Mouse (Mus musculus) splenic B cell, adult 2 months (primary cell): Measurements from ENCODE around the gene Vsx1.

ENCODE experiments used
- DNase-seq: peaks from one replicate; pipeline ENCODE4 v3.0.0-alpha.2; 2011; ENCODE audit warnings: low read depth, low spot score
- H3K27me3 ChIP-seq: 2 replicates; pipeline ENCODE4 v1.6.1; 2012; ENCODE audit warnings: mild to moderate bottlenecking, low read length, moderate library complexity, mixed read lengths; ENCODE audit not compliant: control insufficient read depth, poor library complexity, insufficient read depth, severe bottlenecking
- H3K36me3 ChIP-seq: 2 replicates; pipeline ENCODE4 v1.6.1; 2012; ENCODE audit warnings: mild to moderate bottlenecking, low read length, moderate library complexity, mixed read lengths; ENCODE audit not compliant: control insufficient read depth, poor library complexity, insufficient read depth, severe bottlenecking

Gene Vsx1

DNA sequence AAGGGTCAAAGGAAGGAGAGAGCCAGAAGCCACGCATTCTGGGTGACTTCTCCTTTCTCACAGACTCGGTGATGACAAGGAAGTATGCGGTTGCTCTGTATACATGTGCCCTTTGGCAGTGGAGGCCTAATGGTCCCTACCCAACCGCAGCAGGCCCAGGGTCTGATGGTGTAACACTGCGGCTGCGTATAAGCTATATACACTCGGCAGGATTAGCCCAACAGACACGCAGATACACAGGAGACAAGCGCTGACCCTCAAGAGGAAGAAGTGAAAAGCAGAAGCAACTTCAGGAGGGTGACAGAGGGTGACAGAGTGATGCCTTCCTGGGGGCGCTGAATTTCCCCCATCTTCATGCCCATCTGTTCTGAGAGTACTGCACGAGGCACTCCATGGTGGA lies 15.2 kb downstream of the Vsx1 start:
- Histone ChIP-seq H3K36me3 (no peaks in the 10 kb centered on the region), H3K27me3 (no peaks in the 10 kb centered on the region)
- peak; percentile 92 for DNase-seq

DNA sequence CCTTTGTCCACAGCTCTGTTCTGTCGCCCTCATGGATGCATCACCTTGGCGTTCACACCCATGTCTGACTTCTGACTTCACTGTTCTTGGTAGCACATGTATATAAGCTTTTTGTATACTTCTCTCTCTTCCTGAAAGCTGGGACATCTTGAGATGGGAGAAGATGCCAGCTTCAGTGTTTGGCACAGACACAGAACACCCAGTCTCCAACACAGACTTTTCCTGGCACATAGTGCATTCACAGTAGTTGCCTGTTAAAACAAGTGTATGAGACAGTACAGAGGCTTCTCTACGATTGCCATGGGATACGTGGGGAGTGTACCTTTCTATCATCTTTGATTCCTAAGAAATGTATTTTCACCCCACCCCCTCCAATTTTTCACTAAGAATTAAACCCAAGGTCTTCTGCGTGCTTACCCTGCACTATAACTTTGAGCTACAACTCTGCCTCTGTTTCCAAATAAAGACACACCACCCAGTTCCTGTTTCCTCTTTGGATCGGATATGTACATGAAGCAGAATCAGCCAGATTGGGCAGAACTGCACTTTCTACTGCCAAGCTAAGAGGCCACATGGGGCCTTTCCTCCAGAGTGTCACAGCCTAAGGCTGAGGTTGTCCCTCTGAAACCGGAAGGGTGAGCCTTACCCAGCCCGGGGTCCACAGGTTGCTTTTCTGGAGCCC lies 17.4 kb downstream of the Vsx1 start:
- Histone ChIP-seq H3K36me3 (no peaks in the 10 kb centered on the region), H3K27me3 (no peaks in the 10 kb centered on the region)
- DNase-seq = peak; percentile 29

DNA sequence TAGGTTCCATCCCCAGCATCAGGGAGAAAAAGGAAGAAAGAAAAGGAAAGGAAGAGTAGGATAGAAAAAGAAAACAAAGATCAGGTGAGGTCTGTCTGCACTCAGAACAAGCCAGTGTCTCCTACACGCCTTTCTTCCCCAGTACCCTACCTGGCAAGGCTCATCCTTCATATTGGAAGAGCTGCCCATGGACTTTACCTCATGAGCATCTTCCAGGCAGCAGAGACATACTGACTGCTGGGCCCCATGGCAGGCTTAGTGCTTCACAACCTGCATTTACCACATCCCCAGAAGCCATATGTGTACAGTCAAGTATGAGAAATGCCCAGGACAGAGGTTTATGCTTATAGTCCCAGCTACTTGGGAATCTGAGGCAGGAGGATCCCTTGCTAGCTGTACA lies 18.2 kb downstream of the Vsx1 start:
- no peak for DNase-seq

DNA sequence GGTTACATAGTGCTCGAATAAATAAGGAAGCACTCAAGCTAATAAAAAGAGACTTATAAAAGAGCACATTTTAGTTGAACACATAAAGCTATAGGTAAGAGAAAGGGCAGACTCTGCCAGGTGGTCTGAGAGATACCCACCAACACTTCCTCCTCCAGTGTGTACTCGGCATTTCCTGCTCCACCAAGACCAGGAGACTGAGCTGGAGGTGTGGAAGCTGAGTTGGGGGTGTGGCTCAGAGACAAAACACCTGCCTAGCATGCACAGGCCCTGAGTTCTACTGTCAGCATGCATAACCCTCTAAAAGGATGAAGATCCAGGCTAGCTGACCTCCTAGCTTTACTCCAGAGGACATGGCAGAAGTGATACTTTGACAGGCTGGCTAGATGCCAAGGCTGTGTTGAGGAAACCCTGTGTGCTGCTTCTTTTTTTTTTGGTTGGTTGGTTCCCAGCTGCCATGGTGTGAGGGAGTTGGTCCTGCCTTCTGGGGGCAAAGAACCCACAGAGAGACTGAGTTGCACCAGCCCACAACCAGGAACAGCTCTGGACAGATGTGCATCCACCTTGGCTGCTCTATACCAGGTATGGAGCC lies 19.6 kb downstream of the Vsx1 start:
- no peaks in the 10 kb centered on the region for H3K27me3 ChIP-seq
- peak; percentile 85 for DNase-seq
- no peaks in the 10 kb centered on the region for H3K36me3 ChIP-seq

More for the DNA sequence above, 18.2 kb downstream of the Vsx1 start:
- Histone ChIP-seq H3K36me3 (no peaks in the 10 kb centered on the region), H3K27me3 (no peaks in the 10 kb centered on the region)

DNA sequence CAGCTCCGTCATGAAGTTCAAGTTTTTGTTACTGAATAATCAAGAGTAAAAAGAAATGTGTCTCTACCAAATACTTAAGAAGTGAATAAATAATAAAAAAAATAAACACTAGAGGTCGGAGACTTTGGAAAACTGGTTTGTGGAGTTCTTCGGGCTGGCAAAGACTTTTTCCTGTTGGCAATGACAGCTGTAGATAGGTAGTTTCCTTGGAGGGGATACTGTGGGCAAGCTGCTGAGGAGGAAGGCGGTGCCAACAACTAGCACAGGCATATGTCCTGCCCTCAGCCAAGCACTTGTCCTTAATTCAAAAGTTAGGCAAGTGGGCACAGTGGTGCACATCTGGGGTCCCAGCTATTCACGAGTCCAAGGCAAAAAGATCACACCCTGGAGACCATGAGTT lies 20.2 kb downstream of the Vsx1 start:
- Histone ChIP-seq H3K36me3 (no peaks in the 10 kb centered on the region), H3K27me3 (no peaks in the 10 kb centered on the region)
- no peak for DNase-seq

DNA sequence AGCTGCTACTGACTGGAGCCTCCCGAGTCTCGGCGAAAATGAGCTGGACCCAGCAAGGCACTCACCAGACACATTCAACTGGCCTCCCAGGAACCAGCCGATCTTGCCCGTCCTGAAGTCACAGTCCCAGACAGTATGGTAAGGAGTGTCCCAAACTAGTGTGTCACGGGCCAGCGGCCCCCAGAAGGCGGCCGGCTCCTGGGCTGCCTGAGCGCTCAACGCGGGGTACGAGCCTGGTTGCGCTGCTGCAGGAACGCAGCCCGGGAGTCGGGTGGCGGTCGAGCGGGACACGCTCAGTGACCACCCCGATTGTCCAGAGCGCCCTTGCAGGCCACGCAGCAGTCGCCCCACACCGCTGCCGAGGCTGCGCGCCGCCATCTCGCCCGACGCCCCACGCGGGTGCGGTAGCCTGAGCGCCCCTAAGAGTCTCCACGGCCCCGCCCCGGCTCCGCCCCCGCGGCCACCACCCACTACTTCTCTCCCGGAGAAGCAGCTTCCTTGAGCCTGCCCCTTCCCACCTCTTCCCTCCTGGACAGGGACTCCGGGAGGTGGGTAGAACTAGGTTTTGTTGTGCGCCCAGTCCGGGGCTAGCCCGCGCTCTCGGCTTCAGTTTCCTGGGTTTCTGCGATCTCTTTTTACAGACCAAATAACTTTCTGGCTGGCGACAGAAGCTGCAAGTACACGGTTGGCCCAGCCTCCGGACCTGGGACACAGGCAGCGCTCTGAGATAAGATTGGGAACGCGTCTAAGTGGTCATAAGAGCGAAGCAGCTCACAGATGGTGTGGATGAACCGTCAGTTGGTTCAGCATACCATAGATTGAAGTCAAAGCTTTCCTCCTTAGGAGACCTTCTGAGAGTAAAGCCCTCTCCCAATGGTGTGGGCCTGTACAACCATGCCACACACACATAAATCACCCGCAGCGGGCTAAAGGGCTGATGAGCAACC lies 21.1 kb downstream of the Vsx1 start, which contains the start of gene Acss1:
Acss1 (minus strand) TSS at position 681 of the 947 bp plus-strand sequence.
- Histone ChIP-seq H3K36me3 (no peaks in the 10 kb centered on the region), H3K27me3 (no peaks in the 10 kb centered on the region)
- peak; percentile 58 for DNase-seq

DNA sequence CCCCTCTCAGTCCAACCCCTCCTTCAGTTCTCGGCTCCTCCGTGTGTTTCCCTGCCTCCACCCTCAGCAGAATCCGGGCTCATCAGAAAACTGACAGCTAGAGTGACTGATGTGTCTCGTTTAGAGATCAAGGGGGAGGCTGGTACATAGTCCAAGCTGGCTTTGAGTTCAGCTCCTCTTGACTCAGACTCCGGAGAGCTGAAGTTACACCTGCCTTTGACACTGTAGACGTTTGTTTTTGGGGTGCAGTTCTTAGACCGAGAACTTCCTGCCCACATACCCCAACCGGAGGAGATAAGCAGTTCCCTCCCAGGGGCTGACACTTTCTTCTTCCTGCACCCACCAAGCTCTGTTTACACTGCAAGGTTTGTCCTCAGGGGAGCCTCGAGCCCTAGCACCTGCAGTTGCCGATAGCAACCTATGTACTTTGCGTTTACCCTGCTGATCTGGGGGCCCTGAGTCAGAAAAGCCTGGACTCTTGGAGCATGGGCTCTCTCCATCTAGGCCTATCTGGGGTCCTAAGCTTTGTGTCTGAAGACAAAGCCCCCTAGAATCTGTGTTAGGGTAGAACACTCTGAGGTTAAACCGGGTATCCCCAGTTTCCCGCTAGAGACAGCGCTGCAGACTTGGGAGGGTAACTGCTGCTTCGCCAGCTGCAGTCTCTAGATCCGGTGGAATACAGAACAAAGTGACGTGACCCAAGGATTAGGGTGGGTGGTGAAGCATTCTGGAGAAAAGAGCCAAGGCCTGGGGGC lies 21.9 kb downstream of the Vsx1 start:
- DNase-seq = peak; percentile 79
- no peaks in the 10 kb centered on the region for H3K27me3 ChIP-seq
- no peaks in the 10 kb centered on the region for H3K36me3 ChIP-seq

DNA sequence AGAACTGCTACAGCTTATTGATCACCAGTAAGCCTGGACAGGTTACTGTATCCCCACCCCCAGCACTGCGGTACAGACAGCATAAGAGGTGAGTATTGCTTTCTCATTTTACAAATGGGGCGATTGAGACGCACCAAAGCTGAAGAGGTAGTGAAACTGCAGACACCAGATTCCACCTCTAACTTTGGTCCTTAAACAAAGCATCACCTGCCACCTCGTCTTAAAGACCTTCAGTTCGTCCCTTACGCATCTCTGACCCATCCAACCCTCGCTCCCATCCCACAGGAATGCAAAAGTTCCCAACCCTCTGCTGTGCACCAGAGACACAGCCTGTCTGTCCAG lies 22.5 kb downstream of the Vsx1 start:
- Histone ChIP-seq H3K36me3 (no peaks in the 10 kb centered on the region), H3K27me3 (no peaks in the 10 kb centered on the region)
- DNase-seq = peak; percentile 77

DNA sequence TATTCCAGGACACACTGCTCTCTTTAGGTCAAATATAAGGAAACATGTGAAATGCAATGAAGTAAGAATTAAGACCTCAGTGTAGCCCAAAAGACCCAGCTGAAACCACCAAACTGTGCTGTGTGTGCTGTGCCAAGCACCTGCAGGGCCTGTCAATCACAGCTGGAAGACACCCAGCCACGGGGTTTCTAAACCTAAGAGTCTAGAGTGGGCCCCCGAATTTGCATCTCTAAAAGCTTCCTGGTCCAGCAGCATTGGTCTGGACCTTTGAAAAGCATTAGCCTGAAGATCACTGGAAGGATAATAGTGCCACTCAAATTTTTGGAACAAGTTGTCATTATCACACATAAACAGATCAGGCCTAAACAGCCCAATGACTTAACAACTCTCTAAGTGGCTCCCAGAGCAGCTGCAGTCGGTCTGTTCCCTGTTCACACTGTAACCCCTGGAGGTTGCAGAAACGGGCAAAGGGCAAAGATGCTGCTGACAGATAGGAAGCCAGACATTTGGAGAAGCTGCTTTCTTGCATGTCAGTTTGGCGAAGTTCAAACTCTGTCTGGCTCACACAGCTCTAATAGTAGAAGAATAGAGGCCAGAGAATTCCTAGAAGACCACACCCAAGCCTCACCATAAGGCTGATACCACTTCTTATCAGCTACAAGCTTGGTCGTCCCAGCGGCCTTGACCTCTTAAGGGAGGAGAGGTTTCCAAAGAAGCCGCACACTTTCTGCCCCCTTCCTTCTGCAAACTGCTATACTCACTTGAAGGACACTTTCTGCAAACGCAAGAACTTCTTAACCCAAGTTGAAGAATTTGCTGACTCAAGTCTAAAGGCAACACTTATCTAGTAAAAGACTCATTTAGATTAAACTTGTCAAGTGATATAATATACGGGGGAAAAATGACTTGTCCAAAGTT lies 23.4 kb downstream of the Vsx1 start:
- Histone ChIP-seq H3K36me3 (no peaks in the 10 kb centered on the region), H3K27me3 (no peaks in the 10 kb centered on the region)
- DNase-seq = peak; percentile 31

DNA sequence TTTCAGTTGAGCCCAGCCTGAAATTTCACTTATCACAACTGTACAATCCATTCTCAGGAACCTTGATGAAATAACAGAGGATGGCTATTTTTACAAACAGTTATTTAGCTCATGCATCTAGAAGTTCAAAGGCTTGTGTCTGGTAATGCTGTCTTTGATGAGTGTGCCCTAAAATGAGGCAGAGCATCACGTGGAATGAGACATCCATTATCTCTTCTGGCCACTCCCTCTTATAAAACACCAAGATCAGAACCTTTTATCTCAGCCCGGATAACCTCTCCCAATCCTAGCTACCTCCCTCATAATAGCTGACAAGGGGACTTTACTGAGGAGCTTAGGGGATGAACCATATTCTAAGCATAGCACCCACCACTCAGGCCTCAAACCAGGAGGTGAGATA lies 24.2 kb downstream of the Vsx1 start:
- H3K27me3 ChIP-seq = no peaks in the 10 kb centered on the region
- DNase-seq = no peak
- no peaks in the 10 kb centered on the region for H3K36me3 ChIP-seq

DNA sequence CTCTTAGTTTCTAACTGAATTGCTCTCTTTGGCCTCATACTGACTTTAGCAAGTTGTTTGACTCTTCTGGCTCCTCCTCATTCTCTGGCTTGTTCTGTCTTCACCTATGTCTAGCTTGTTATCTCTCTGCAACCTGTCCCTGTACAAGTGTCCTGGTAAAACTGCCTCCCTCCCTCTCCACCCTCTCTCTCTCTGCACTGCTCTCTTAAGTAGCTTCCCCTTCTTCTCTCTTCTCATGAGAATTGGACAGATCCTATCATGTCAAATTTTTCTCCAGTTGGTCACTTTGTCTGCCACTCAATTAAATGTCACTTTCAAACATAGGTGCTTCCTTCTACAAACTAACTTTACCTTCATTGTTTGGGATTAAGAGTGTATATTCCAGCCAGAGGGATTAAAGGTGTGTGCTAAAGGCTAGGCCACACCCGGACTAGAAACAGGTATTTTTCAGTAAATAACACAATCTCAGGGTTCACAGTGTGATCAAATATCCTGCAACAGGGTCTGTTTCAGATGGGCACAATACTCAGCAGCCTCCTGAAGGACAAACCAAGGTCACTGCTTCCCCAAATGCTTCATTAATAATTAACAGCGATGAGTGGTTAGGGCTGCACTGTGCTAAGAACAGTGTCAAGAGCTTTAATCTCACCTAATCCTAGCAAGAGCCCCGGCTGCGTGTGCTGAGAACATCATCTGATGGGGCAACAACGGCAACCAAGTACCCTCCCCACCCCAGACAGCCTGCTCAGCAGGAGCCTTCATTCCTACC lies 24.8 kb downstream of the Vsx1 start:
- Histone ChIP-seq H3K36me3 (no peaks in the 10 kb centered on the region), H3K27me3 (no peaks in the 10 kb centered on the region)
- DNase-seq = no peak

DNA sequence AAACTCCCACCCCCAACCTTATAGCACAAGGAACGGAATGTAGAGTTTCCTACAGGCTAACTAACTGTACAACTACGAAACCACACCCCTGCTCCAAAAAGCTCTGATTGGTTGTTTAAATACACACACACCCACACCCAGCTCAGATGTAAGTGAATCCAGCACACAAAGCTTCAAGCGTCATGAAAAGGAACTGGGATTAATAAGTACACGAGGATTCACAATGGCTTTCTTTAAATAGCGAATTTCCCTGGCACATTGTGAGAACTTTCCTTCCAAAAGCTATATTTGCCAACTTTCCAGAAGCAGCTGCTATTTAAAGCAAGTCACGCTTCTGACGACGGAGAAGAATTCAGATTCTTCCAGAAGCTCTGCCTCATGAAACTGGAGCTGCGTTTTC lies 25.9 kb downstream of the Vsx1 start:
- Histone ChIP-seq H3K27me3 (no peaks in the 10 kb centered on the region), H3K36me3 (peaks cover under 1% of the 10 kb centered on the region; the same call in 1 of the 2 replicates)
- DNase-seq = no peak

DNA sequence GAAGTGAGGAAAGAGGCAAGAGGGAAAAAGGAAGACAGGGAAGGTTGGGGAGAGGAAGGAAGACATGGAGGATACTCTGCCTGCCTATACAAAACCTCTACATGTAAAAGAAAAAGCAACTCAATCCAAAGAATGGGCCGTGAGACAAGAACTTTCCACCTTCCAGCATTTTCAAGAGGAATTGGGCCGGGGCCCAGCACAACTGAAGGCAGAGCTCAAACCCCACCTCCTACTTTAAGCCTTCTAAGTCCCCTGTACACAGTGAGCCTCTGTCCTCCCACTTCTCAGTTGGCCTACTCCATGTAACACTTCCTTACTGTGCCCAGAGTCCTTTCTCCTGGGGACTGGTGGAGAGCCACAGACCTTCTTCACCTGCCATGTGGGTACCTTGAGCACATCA lies 27.2 kb downstream of the Vsx1 start:
- no peak for DNase-seq
- Histone ChIP-seq H3K36me3 (peaks cover 2% of the 10 kb centered on the region; the same call in 1 of the 2 replicates), H3K27me3 (no peaks in the 10 kb centered on the region)
